Mouse (Mus musculus): Measurements from ENCODE around the gene Cd151.

- TF ChIP-seq CTCF (IDR thresholded peaks at IDR 0.05; ENCODE audit: borderline replicate concordance, insufficient read depth, low read length) = no peak
- no peak for TF ChIP-seq POLR2A (IDR thresholded peaks at IDR 0.05; ENCODE audit: low read depth, low read length)
These were observed 31.2 kb upstream of the Cd151 start for GRCm38 (mm10) chr7:141435856-141436522.
